Mouse (Mus musculus) forebrain, embryonic 11.5 days (tissue): ENCODE results near the gene Ylpm1. TPM values are rescaled to one million over a fixed set of nuclear protein-coding genes. Genes with fewer than 3 reads are reported as not detected.

Experiments
- ATAC-seq: fragments of 200-750 bp; cut with Nextera tagmentation; replicated peaks from 2 replicates; pipeline ENCODE4 v1.8.0; 2017; ENCODE audit warnings: moderate TSS enrichment; ENCODE audit not compliant: low FRiP score
- DNase-seq: peaks from one replicate; pipeline ENCODE4 v3.0.0-alpha.2; 2017; ENCODE audit warnings: low spot score
- H3K27ac ChIP-seq: fragments of 300-500 bp; sonication (generic); 2 replicates; pipeline ENCODE4 v1.5.1; 2014; ENCODE audit warnings: low read depth, low read length
- H3K27me3 ChIP-seq: fragments of 300-500 bp; sonication (generic); 2 replicates; pipeline ENCODE4 v1.6.1; 2014; ENCODE audit warnings: mild to moderate bottlenecking, low read length, mixed read lengths; ENCODE audit not compliant: control insufficient read depth, insufficient read depth
- H3K36me3 ChIP-seq: fragments of 300-500 bp; sonication (generic); 2 replicates; pipeline ENCODE4 v1.6.1; 2014; ENCODE audit warnings: mild to moderate bottlenecking, low read length, moderate library complexity, mixed read lengths; ENCODE audit not compliant: control insufficient read depth, insufficient read depth
- H3K4me1 ChIP-seq: fragments of 300-500 bp; sonication (generic); replicated peaks from 2 replicates; pipeline ENCODE4 v1.6.1; 2014; ENCODE audit warnings: low read length, mixed read lengths; ENCODE audit not compliant: control insufficient read depth, insufficient read depth
- H3K4me2 ChIP-seq: fragments of 300-500 bp; sonication (generic); 2 replicates; pipeline ENCODE4 v1.6.1; 2014; ENCODE audit warnings: low read depth, mild to moderate bottlenecking, low read length, moderate library complexity, mixed read lengths; ENCODE audit not compliant: severe bottlenecking
- H3K4me3 ChIP-seq: fragments of 300-500 bp; sonication (generic); 2 replicates; pipeline ENCODE4 v1.5.1; 2014; ENCODE audit warnings: low read depth, low read length
- H3K9ac ChIP-seq: fragments of 300-500 bp; sonication (generic); 2 replicates; pipeline ENCODE4 v1.6.1; 2014; ENCODE audit warnings: low read length
- H3K9me3 ChIP-seq: fragments of 300-500 bp; sonication (generic); 2 replicates; pipeline ENCODE4 v1.6.1; 2016; ENCODE audit warnings: low read length, mixed read lengths; ENCODE audit not compliant: control insufficient read depth
- WGBS: fragments of 180-500 bp; shearing (Covaris S2); extraction: QIAGEN DNeasy Blood & Tissue Kit; methylation state at CpG from one replicate; pipeline ENCODE4 v1.1.7; 2014; 5-methylcytosine and 5-hydroxymethylcytosine counted together
- polyA plus RNA-seq: library from polyadenylated mRNA; unstranded; fragments of >200 nt; fragmentation: Nextera tagmentation; extraction: Ambion mirVana; gene quantifications from 2 replicates; pipeline ENCODE4 v1.2.1, GENCODE M21; 2014

Gene Ylpm1
- polyA plus RNA-seq, 1 experiment from 2014 or later, result 55.5 TPM

- Histone ChIP-seq H3K9me3 (no peaks in the 10 kb centered on the region), H3K4me2 (no peak overlapping the region), H3K27ac (no peak overlapping the region), H3K9ac (no peak overlapping the region), H3K4me3 (no peak overlapping the region), H3K4me1 (peaks cover 6% of the 10 kb centered on the region), H3K27me3 (no peaks in the 10 kb centered on the region), H3K36me3 (no peaks in the 10 kb centered on the region)
- ATAC-seq (no peak), DNase-seq (no peak)
- WGBS, result 54% methylated on average over 3 of the region's 3 CpGs
These were observed 112.5 kb downstream of the Ylpm1 start for GRCm38 (mm10) chr12:85108643-85109042.

GRCm38 (mm10) chr12:85109426-85109825 lies 113.3 kb downstream of the Ylpm1 start:
- Histone ChIP-seq H3K36me3 (no peaks in the 10 kb centered on the region), H3K27ac (no peak overlapping the region), H3K4me1 (peaks cover 6% of the 10 kb centered on the region), H3K4me3 (no peak overlapping the region), H3K9me3 (no peaks in the 10 kb centered on the region), H3K27me3 (no peaks in the 10 kb centered on the region), H3K4me2 (peak overlapping the region; percentile 81; the same call in 1 of the 2 replicates), H3K9ac (no peak overlapping the region)
- ATAC-seq (no peak; the same call in 1 of the 2 replicates), DNase-seq (no peak)
- 14% methylated on average over 4 of the region's 4 CpGs for WGBS

GRCm38 (mm10) chr12:85110011-85110697 lies 114.0 kb downstream of the Ylpm1 start:
- Histone ChIP-seq H3K4me1 (peaks cover 6% of the 10 kb centered on the region), H3K36me3 (no peaks in the 10 kb centered on the region), H3K27me3 (no peaks in the 10 kb centered on the region), H3K27ac (peak overlapping the region; percentile 74; the same call in 1 of the 2 replicates), H3K4me3 (peak overlapping the region; percentile 90), H3K9ac (peak overlapping the region; percentile 93), H3K4me2 (peak overlapping the region; percentile 81), H3K9me3 (no peaks in the 10 kb centered on the region)
- 12% methylated on average over 18 of the region's 18 CpGs for WGBS
- no peak for DNase-seq
- peak; percentile 42 for ATAC-seq

- Histone ChIP-seq H3K9ac (peak within 1 kb of the TSS; percentile 93), H3K4me1 (peaks cover 6% of the 10 kb centered on the region), H3K4me2 (peak within 1 kb of the TSS; percentile 81), H3K36me3 (no peaks in the 10 kb centered on the region), H3K27me3 (no peaks in the 10 kb centered on the region), H3K27ac (peak within 1 kb of the TSS; percentile 74; the same call in 1 of the 2 replicates), H3K4me3 (peak within 1 kb of the TSS; percentile 90), H3K9me3 (no peaks in the 10 kb centered on the region)
- WGBS, result under 1% methylated on average over 81 of the region's 83 CpGs
- ATAC-seq, result peak; percentile 94
- DNase-seq, result peak; percentile 94
These were observed 114.8 kb downstream of the Ylpm1 start, which contains the start of the genes Prox2 and Dlst for GRCm38 (mm10) chr12:85110698-85111592. Prox2 (minus strand) TSS chr12:85110759. Dlst (plus strand) TSS chr12:85110833.

- DNase-seq (no peak), ATAC-seq (no peak)
- H3K4me2 ChIP-seq, result no peak overlapping the region
- H3K9me3 ChIP-seq, result no peaks in the 10 kb centered on the region
- 92% methylated on average over 7 of the region's 7 CpGs for WGBS
- no peak overlapping the region for H3K4me3 ChIP-seq
- no peaks in the 10 kb centered on the region for H3K36me3 ChIP-seq
- H3K27me3 ChIP-seq, result no peaks in the 10 kb centered on the region
- peaks cover 6% of the 10 kb centered on the region for H3K4me1 ChIP-seq
- H3K27ac ChIP-seq, result no peak overlapping the region
- H3K9ac ChIP-seq, result no peak overlapping the region
These were observed 116.6 kb downstream of the Ylpm1 start for GRCm38 (mm10) chr12:85112550-85113251.

- WGBS, result 97% methylated on average over 3 of the region's 3 CpGs
- Histone ChIP-seq H3K27me3 (no peaks in the 10 kb centered on the region), H3K27ac (no peak overlapping the region), H3K9me3 (no peaks in the 10 kb centered on the region), H3K36me3 (no peaks in the 10 kb centered on the region), H3K4me1 (peaks cover 6% of the 10 kb centered on the region), H3K4me2 (no peak overlapping the region), H3K4me3 (no peak overlapping the region), H3K9ac (no peak overlapping the region)
- DNase-seq (no peak), ATAC-seq (no peak)
These were observed 117.2 kb downstream of the Ylpm1 start for GRCm38 (mm10) chr12:85113337-85113736.

GRCm38 (mm10) chr12:85113917-85114316 lies 117.8 kb downstream of the Ylpm1 start:
- 96% methylated on average over 3 of the region's 3 CpGs for WGBS

GRCm38 (mm10) chr12:85115678-85116077 lies 119.6 kb downstream of the Ylpm1 start:
- no peaks in the 10 kb centered on the region for H3K27me3 ChIP-seq
- DNase-seq (no peak), ATAC-seq (no peak)
- no peak overlapping the region for H3K4me2 ChIP-seq
- no peak overlapping the region for H3K27ac ChIP-seq
- no peak overlapping the region for H3K4me3 ChIP-seq
- H3K9ac ChIP-seq, result no peak overlapping the region
- H3K36me3 ChIP-seq, result no peaks in the 10 kb centered on the region; the same call in 1 of the 2 replicates
- H3K9me3 ChIP-seq, result no peaks in the 10 kb centered on the region
- WGBS, result 76% methylated on average over 7 of the region's 7 CpGs
- peaks cover 6% of the 10 kb centered on the region for H3K4me1 ChIP-seq

More at GRCm38 (mm10) chr12:85113917-85114316, 117.8 kb downstream of the Ylpm1 start:
- Histone ChIP-seq H3K4me1 (peaks cover 6% of the 10 kb centered on the region), H3K4me3 (no peak overlapping the region), H3K9me3 (no peaks in the 10 kb centered on the region), H3K27ac (no peak overlapping the region), H3K27me3 (no peaks in the 10 kb centered on the region), H3K9ac (no peak overlapping the region), H3K36me3 (no peaks in the 10 kb centered on the region), H3K4me2 (no peak overlapping the region)
- no peak for ATAC-seq
- no peak for DNase-seq
